Mouse (Mus musculus) limb, embryonic 15.5 days (tissue): ENCODE results near the gene Marcksl1. TPM values are rescaled to one million over a fixed set of nuclear protein-coding genes. Genes with fewer than 3 reads are reported as not detected.
"Not testable (repeated sequence)": the region's sequence is repeated elsewhere in the genome, so short reads cannot be mapped to it uniquely, and the experiment has no call there.

Experiments used
- ATAC-seq: fragments of 200-750 bp; cut with Nextera tagmentation; 2 replicates; pipeline ENCODE4 v1.8.0; 2017; ENCODE audit warnings: low read depth, moderate TSS enrichment; ENCODE audit not compliant: insufficient number of reproducible peaks, low FRiP score, low TSS enrichment
- H3K27ac ChIP-seq: fragments of 300-500 bp; sonication (generic); 2 replicates; pipeline ENCODE4 v1.5.1; 2015; ENCODE audit warnings: moderate library complexity, mild to moderate bottlenecking, inconsistent platforms
- H3K27me3 ChIP-seq: fragments of 300-500 bp; sonication (generic); 2 replicates; pipeline ENCODE4 v1.6.1; 2015; ENCODE audit warnings: inconsistent platforms
- H3K36me3 ChIP-seq: fragments of 300-500 bp; sonication (generic); 2 replicates; pipeline ENCODE4 v1.6.1; 2015; ENCODE audit warnings: inconsistent platforms
- H3K4me1 ChIP-seq: fragments of 300-500 bp; sonication (generic); 2 replicates; pipeline ENCODE4 v1.6.1; 2015; ENCODE audit warnings: inconsistent platforms
- H3K4me2 ChIP-seq: fragments of 300-500 bp; sonication (generic); 2 replicates; pipeline ENCODE4 v1.6.1; 2015; ENCODE audit warnings: mild to moderate bottlenecking, inconsistent platforms
- H3K4me3 ChIP-seq: fragments of 300-500 bp; sonication (generic); 2 replicates; pipeline ENCODE4 v1.5.1; 2015; ENCODE audit warnings: mild to moderate bottlenecking, inconsistent platforms
- H3K9ac ChIP-seq: fragments of 300-500 bp; sonication (generic); 2 replicates; pipeline ENCODE4 v1.6.1; 2015; ENCODE audit warnings: inconsistent platforms
- H3K9me3 ChIP-seq: fragments of 300-500 bp; sonication (generic); 2 replicates; pipeline ENCODE4 v1.6.1; 2016; ENCODE audit warnings: inconsistent platforms
- WGBS: fragments of 180-500 bp; shearing (Covaris S2); methylation state at CpG from one replicate; pipeline ENCODE4 v1.1.7; 2015; 5-methylcytosine and 5-hydroxymethylcytosine counted together
- polyA plus RNA-seq: library from polyadenylated mRNA; unstranded; fragments of >200 nt; fragmentation: Nextera tagmentation; extraction: Ambion mirVana; gene quantifications from 2 replicates; pipeline ENCODE4 v1.2.1, GENCODE M21; 2015

Gene Marcksl1
- polyA plus RNA-seq, 1 experiment from 2014 or later: 538 TPM

DNA sequence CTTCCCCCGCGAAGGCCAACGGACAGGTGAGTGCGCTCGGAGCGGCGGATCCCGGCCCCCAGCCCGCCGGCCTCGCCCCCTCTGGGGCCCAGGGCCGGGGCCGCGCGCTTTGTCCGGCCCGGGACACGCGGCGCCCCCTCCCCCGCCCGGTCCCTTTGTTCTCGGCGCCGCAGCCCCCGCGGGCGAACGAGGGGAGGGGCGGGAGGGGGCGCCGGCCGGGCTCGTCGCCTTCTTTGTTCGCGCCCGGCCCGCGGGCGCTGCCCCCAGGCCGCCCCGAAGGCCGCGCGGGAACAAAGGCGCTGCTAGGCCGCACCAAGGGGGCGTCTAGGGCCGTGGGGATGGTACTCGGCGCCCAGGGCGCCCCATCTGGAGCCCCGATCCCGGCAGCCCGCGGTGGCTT lies 510 bp downstream of the Marcksl1 start:
- Histone ChIP-seq H3K4me2 (peak overlapping the region; percentile 72), H3K36me3 (peaks cover 24% of the 10 kb centered on the region), H3K4me3 (peak overlapping the region; percentile 96), H3K9ac (peak overlapping the region; percentile 99), H3K9me3 (no peaks in the 10 kb centered on the region), H3K27me3 (no peaks in the 10 kb centered on the region), H3K27ac (peak overlapping the region; percentile 95), H3K4me1 (peaks cover 31% of the 10 kb centered on the region)
- ATAC-seq: no peak
- 0% methylated on average over 21 of the region's 57 CpGs for WGBS

DNA sequence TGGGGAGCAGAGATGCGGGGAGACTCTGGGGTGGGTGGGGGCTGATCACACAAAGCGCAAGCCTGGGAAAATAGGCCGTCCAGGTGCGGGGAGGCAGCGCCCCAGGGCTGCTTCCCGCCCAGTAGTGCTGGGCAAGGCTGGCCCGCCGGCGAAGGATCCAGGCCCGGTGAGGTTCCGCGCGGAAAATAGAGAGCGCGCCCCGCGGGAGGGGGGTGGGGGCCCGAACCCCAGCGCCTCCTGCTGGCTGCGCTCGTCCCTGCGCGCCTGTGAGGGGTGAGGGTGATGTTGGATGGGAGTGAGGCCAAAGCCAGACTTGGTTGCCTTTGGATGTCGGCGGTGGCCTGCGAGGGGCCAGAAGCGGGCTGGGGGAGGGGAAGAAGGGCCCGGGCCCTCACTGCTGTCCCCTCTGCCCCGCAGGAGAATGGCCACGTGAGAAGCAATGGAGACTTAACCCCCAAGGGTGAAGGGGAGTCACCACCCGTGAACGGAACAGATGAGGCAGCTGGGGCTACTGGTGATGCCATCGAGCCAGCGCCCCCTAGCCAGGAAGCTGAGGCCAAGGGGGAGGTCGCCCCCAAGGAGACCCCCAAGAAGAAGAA lies 1.0 kb downstream of the Marcksl1 start:
- Histone ChIP-seq H3K9me3 (no peaks in the 10 kb centered on the region), H3K4me3 (peak overlapping the region; percentile 96), H3K27ac (peak overlapping the region; percentile 95), H3K4me2 (peak overlapping the region; percentile 72), H3K9ac (peak overlapping the region; percentile 99), H3K4me1 (peaks cover 28% of the 10 kb centered on the region), H3K27me3 (no peaks in the 10 kb centered on the region), H3K36me3 (peaks cover 27% of the 10 kb centered on the region)
- WGBS: 1% methylated on average over 34 of the region's 35 CpGs
- ATAC-seq: peak; percentile 20; the same call in 1 of the 2 replicates

GRCm38 (mm10) chr4:129516925-129517324 lies 3.5 kb downstream of the Marcksl1 start:
- no peak overlapping the region for H3K4me3 ChIP-seq
- H3K9ac ChIP-seq: no peak overlapping the region
- H3K4me2 ChIP-seq: no peak overlapping the region
- H3K27me3 ChIP-seq: no peaks in the 10 kb centered on the region
- no peaks in the 10 kb centered on the region for H3K9me3 ChIP-seq
- peaks cover 17% of the 10 kb centered on the region for H3K4me1 ChIP-seq
- 42% methylated on average over 2 of the region's 2 CpGs for WGBS
- no peak for ATAC-seq
- peak overlapping the region; percentile 63 for H3K27ac ChIP-seq
- peaks cover 50% of the 10 kb centered on the region for H3K36me3 ChIP-seq

DNA sequence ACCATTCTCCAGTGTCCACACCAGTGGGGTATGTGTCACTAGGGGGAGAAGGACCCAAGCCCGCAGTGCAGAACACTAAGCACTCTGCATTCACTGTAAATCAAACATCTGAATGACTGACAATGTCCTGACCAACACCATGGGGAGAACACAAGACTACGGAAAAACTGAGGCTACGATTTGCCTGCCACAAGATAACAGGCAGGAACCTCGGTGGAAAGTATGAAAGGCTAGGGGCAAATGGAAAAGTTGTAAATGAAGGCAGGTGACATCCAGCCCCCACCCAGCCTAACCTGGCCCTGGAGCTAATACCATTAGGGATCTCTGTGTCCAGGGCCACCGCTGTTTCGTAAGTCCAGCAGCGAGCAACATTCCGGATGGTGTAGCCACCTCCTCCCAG lies 5.1 kb downstream of the Marcksl1 start:
- no peak for ATAC-seq
- Histone ChIP-seq H3K27me3 (no peaks in the 10 kb centered on the region), H3K9ac (no peak overlapping the region), H3K27ac (no peak overlapping the region), H3K4me1 (peaks cover 12% of the 10 kb centered on the region), H3K4me3 (no peak overlapping the region), H3K4me2 (no peak overlapping the region), H3K9me3 (no peaks in the 10 kb centered on the region), H3K36me3 (peaks cover 65% of the 10 kb centered on the region)
- 88% methylated on average over 8 of the region's 8 CpGs for WGBS

- H3K27me3 ChIP-seq: no peaks in the 10 kb centered on the region
- no peak overlapping the region for H3K27ac ChIP-seq
- H3K9me3 ChIP-seq: no peaks in the 10 kb centered on the region
- H3K4me2 ChIP-seq: no peak overlapping the region
- no peaks in the 10 kb centered on the region for H3K4me1 ChIP-seq
- WGBS: 92% methylated on average over 5 of the region's 5 CpGs
- H3K36me3 ChIP-seq: peaks cover 89% of the 10 kb centered on the region
- ATAC-seq: no peak
- no peak overlapping the region for H3K4me3 ChIP-seq
- no peak overlapping the region for H3K9ac ChIP-seq
These were observed 12.0 kb downstream of the Marcksl1 start for GRCm38 (mm10) chr4:129525338-129525737.

DNA sequence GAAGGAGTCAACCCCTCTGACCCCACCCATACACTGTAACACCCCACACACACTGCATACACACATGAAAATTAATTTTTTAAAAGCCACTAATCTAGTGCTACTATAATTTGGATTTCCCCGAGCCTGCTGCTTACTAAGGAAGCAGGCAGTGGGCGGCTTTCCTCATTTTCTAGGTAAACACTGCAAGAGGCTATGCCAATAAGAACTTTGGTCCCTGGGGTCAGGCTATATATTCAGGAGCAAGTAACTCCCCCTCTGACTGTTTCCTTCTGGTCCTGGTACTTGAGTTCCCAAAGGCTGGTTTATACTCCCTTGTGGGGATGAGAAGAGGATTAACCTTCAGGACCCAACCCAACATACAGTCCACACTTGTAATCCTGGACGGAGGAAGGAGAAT lies 12.5 kb downstream of the Marcksl1 start:
- Histone ChIP-seq H3K9me3 (no peaks in the 10 kb centered on the region), H3K4me3 (no peak overlapping the region), H3K9ac (no peak overlapping the region), H3K27ac (no peak overlapping the region), H3K36me3 (peaks cover 90% of the 10 kb centered on the region), H3K4me1 (no peaks in the 10 kb centered on the region), H3K4me2 (no peak overlapping the region), H3K27me3 (no peaks in the 10 kb centered on the region)
- WGBS: 77% methylated on average over 3 of the region's 3 CpGs
- no peak for ATAC-seq

DNA sequence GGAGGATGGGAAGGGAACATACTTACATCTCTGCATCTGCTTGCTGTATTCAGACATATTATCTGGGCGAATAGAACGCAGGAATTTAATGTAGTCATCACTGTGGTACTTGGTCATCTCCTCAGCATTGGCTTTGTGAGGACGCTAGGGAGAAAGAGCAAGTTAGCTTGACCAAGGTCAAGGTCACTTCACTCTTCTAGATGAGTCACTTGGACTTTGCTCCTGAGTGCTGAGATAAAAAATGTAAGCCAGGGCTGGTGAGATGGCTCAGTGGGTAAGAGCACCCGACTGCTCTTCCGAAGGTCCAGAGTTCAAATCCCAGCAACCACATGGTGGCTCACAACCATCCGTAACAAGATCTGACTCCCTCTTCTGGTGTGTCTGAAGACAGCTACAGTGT lies 15.5 kb downstream of the Marcksl1 start:
- H3K4me2 ChIP-seq, H3K27ac ChIP-seq, H3K27me3 ChIP-seq, H3K4me1 ChIP-seq, H3K9me3 ChIP-seq, H3K4me3 ChIP-seq, H3K9ac ChIP-seq, ATAC-seq: not testable (repeated sequence)
- H3K36me3 ChIP-seq: peaks cover 80% of the 10 kb centered on the region
- 94% methylated on average over 6 of the region's 6 CpGs for WGBS

DNA sequence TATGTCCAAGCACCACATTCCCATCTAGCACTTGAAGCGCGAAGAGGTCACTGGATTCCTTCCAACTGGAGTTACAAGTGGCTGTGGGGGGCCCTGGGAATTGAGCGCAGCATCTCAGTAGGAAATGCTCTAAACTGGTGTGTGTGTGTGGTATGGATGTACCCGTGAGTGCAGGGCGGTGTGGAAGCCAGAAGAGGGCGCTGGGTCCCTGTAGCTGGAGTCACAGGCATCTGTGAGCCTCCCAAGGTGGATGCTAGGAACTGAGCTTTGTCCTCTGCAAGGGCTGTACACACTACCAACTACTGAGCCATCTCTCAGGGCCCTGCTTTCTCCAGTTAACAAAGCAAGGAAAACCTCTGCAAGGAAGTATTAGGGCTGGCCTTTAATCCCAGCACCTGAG lies 26.6 kb downstream of the Marcksl1 start:
- ATAC-seq: no peak
- Histone ChIP-seq H3K9ac (no peak overlapping the region), H3K27me3 (no peaks in the 10 kb centered on the region), H3K4me3 (no peak overlapping the region), H3K36me3 (peaks cover 10% of the 10 kb centered on the region), H3K27ac (no peak overlapping the region), H3K9me3 (no peaks in the 10 kb centered on the region), H3K4me1 (peaks cover 17% of the 10 kb centered on the region), H3K4me2 (no peak overlapping the region)
- WGBS: 90% methylated on average over 6 of the region's 6 CpGs

GRCm38 (mm10) chr4:129541868-129542591 lies 28.6 kb downstream of the Marcksl1 start:
- H3K27me3 ChIP-seq: no peaks in the 10 kb centered on the region
- H3K4me1 ChIP-seq: peaks cover 17% of the 10 kb centered on the region
- peaks cover 6% of the 10 kb centered on the region; the same call in 1 of the 2 replicates for H3K36me3 ChIP-seq
- H3K27ac ChIP-seq: peak overlapping the region; percentile 85
- no peak for ATAC-seq
- 1% methylated on average over 30 of the region's 30 CpGs for WGBS
- H3K4me2 ChIP-seq: peak overlapping the region; percentile 67
- no peaks in the 10 kb centered on the region for H3K9me3 ChIP-seq
- peak overlapping the region; percentile 76 for H3K9ac ChIP-seq
- peak overlapping the region; percentile 80 for H3K4me3 ChIP-seq

DNA sequence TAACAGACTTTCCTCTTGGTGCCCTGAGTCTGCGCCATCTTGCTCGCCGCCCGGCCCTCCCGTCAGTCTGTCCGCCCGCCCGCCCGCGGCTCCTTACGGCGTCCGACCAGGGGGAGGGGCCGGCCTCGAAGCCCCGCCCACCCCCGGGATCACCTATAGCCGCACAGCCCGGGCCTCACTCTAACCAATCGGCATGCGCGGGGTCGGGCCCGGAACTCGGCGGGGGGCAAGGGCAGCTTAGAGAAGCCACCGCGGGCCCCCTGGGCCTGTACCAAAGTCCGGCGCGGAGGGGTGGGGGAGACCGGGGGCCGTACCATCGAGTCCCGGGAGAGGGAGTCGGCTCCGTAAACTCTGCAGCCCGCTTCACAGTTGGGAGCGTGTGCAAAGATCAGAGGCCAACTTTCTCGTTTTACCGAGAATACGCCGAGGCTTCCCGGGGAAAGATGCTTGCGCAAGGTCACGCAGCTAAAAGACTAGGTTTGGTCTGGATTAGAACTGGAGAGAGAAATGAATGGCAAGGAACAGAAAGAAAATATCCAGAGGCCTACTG lies 29.3 kb downstream of the Marcksl1 start, which contains the start of gene Hdac1:
Hdac1 (minus strand) TSS at position 122 of the 550 bp plus-strand sequence.
- H3K4me2 ChIP-seq: peak within 1 kb of the TSS; percentile 67
- H3K9me3 ChIP-seq: no peaks in the 10 kb centered on the region
- H3K36me3 ChIP-seq: no peaks in the 10 kb centered on the region
- peaks cover 17% of the 10 kb centered on the region for H3K4me1 ChIP-seq
- no peaks in the 10 kb centered on the region for H3K27me3 ChIP-seq
- H3K9ac ChIP-seq: peak within 1 kb of the TSS; percentile 76
- ATAC-seq: peak; percentile 99
- H3K27ac ChIP-seq: peak within 1 kb of the TSS; percentile 85
- peak within 1 kb of the TSS; percentile 80 for H3K4me3 ChIP-seq
- under 1% methylated on average over 44 of the region's 46 CpGs for WGBS

DNA sequence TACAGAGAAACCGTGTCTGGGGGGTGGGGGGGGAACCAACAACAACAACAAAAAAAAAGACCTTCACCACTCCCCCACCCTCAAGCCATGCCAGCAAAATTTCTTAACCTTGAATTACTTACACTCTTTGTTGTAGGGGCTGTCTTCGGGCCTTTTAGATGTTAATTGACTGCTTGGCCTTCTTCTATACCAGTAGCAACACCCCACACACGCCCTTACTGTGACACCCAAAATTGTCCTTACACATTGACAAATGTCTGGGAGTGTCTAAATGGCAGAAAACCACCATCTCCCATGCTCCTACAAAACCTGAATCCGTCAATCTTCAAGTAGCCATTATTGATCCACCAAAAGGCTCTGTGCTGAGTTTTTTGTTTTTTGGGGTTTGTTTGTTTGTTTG lies 30.7 kb downstream of the Marcksl1 start:
- Histone ChIP-seq H3K27me3 (no peaks in the 10 kb centered on the region), H3K9ac (no peak overlapping the region), H3K27ac (no peak overlapping the region), H3K4me1 (peaks cover 17% of the 10 kb centered on the region), H3K9me3 (no peaks in the 10 kb centered on the region), H3K36me3 (no peaks in the 10 kb centered on the region), H3K4me3 (no peak overlapping the region), H3K4me2 (no peak overlapping the region)
- 85% methylated on average over 4 of the region's 4 CpGs for WGBS
- ATAC-seq: no peak

DNA sequence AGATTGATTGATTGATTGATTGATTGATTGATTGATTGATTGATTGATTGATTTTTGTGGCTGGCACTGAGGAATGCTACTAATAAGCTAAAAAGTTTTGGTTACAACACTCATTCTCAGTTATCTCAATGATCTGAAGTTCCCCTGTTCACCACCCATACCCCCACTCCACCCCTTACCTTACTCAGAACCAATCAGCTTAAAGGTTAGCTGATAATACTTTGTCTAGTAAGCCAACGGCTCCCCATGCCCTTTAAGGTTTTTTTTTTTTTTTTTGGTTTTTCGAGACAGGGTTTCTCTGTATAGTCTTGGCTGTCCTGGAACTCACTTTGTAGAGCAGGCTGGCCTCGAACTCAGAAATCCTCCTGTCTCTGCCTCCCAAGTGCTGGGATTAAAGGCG lies 34.2 kb downstream of the Marcksl1 start:
- not testable (repeated sequence) for H3K4me1 ChIP-seq, H3K27ac ChIP-seq, H3K9me3 ChIP-seq, ATAC-seq, H3K4me2 ChIP-seq, H3K4me3 ChIP-seq, H3K9ac ChIP-seq, H3K27me3 ChIP-seq, H3K36me3 ChIP-seq
- 93% methylated on average over 4 of the region's 4 CpGs for WGBS
